Mouse (Mus musculus): ENCODE results near the gene Sp100.

DNA sequence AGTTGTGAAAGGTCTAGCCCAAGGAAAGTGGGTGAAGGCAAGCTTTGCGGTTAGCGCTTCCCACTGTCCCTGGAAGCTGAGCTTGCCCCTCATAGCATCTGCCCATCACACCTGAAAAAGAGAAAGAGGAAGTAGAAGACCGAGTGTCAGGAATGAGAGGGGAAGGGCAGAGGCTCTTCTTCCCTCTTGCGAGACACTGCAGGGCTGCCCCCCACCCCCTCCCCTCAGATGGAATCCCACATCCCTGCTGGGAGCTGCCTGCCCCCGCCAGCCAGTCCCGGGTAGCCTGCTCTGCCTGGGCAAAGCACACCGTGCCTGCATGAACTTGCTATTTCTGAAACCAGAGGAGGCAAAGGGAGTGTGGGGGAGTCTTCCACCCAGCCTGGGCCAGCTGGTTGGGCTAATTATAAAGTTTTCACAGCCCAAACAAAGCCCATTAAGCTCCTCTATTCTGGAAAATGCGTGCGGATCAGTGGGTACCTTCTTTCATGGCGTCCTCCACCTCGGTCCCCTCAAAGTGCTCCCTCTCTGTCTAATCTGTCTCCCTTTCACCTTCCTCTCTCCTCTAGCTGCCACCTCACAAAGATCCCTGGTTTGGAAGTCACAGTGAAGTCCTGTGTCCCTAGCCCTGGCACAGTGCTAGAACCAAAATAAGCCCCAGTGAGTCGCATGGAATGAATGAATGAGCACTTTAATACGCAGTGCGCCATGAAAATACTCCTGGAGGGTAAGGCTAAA is 108.6 kb downstream of the Sp100 start:
- TF ChIP-seq POLR2A (IDR thresholded peaks at IDR 0.05; ENCODE audit: low read depth, low read length) (no peak), CTCF (IDR thresholded peaks at IDR 0.05; ENCODE audit: borderline replicate concordance, insufficient read depth, low read length) (no peak)

Data from embryonic fibroblast, embryonic 13.5 days (primary cell).